Mouse (Mus musculus) heart, postnatal 14 days (tissue): Measurements from ENCODE around the gene Gpr108. TPM values are rescaled to one million over a fixed set of nuclear protein-coding genes. Genes with fewer than 3 reads are reported as not detected.

ENCODE experiments used
- microRNA-seq, 2 experiments: library from miRNA; unstranded; fragments of <30 nt; microRNA quantifications; one replicate each; pipeline ENCODE4 v1.2.0; 2021 to 2022
- total RNA-seq, 2 experiments: library from RNA; stranded (reverse); gene quantifications; 2 replicates each; pipeline ENCODE4 v1.2.3; 2021

Gene Gpr108
- total RNA-seq, 2 experiments from 2014 or later = 25.9 to 26.8 TPM

Small RNA genes lying within 50 kb of the gene (microRNA-seq; reads per million reads assigned to microRNA genes)
- gene Mir6978 = 0 reads per million in 2 experiments

Other genes with a start within 250 kb of the Gpr108 start
- gene Pspn, start 248.4 kb downstream of the Gpr108 start, total RNA-seq = not detected
- 10 to 100 TPM; 22.0 to 23.6 TPM for gene Gtf2f1, start 237.2 kb downstream of the Gpr108 start, total RNA-seq
- not detected for gene Gm17949, start 237.0 kb downstream of the Gpr108 start, total RNA-seq
- gene Khsrp, start 216.9 kb downstream of the Gpr108 start, total RNA-seq = 10 to 100 TPM; 54.7 to 56.7 TPM
- not detected for gene Slc25a41, start 206.8 kb downstream of the Gpr108 start, total RNA-seq
- gene Crb3, start 189.3 kb downstream of the Gpr108 start, total RNA-seq = under 1 TPM; 0.22 to 0.29 TPM
- gene Slc25a23, start 188.6 kb downstream of the Gpr108 start, total RNA-seq = 10 to 100 TPM; 69.3 to 73.8 TPM
- 1 to 10 TPM; 2.0 TPM for gene Dennd1c, start 169.9 kb downstream of the Gpr108 start, total RNA-seq
- 1 to 10 TPM; 3.3 to 3.9 TPM for gene Tubb4a, start 160.7 kb downstream of the Gpr108 start, total RNA-seq
- under 1 TPM; 0.36 to 0.44 TPM for gene Tnfsf9, start 143.1 kb downstream of the Gpr108 start, total RNA-seq
- not detected for gene Cd70, start 98.7 kb downstream of the Gpr108 start, total RNA-seq
- gene Tnfsf14, start 54.3 kb downstream of the Gpr108 start, total RNA-seq = under 1 TPM in 1 of 2 experiments, not detected in 1; 0.22 TPM
- gene C3, start 20.3 kb downstream of the Gpr108 start, total RNA-seq = 10 to 100 TPM; 47.9 to 65.0 TPM
- gene Trip10, start 1.0 kb upstream of the Gpr108 start, total RNA-seq = 10 to 100 TPM; 72.3 to 77.5 TPM
- 1 to 10 TPM; 2.2 to 5.5 TPM for gene Vav1, start 30.7 kb upstream of the Gpr108 start, total RNA-seq
- 1 to 10 TPM; 8.2 to 8.3 TPM for gene Adgre1, start 110.2 kb upstream of the Gpr108 start, total RNA-seq